Mouse (Mus musculus): ENCODE data around the gene Top2a.

- TF ChIP-seq GATA1 (IDR thresholded peaks at IDR 0.05; ENCODE audit: borderline replicate concordance, low read length), result no peak
- no peak for TF ChIP-seq FLI1 (IDR thresholded peaks at IDR 0.05; ENCODE audit: low read length)
Observed at GRCm38 (mm10) chr11:99068455-99068854, 44.5 kb upstream of the Top2a start.
